Mouse (Mus musculus): ENCODE data around the gene Ergic1. TPM values are rescaled to one million over a fixed set of nuclear protein-coding genes. Genes with fewer than 3 reads are reported as not detected.
A peak's percentile ranks its signal among the peaks of the same experiment; 100 is the strongest.

Ergic1 gene
- polyA plus RNA-seq, 1 experiment: 143 TPM

GRCm38 (mm10) chr17:26623991-26624390, 62.7 kb downstream of the Ergic1 start:
- H3K4me1 ChIP-seq (ENCODE audit: control insufficient read depth, insufficient read depth, low read length): peaks cover 9% of the 10 kb centered on the region
- H3K4me3 ChIP-seq (ENCODE audit: insufficient read depth, low read length): no peak overlapping the region
- TF ChIP-seq POLR2A (IDR thresholded peaks at IDR 0.05; ENCODE audit: extremely low read depth, insufficient read depth, low read length): no peak
- TF ChIP-seq CTCF (IDR thresholded peaks at IDR 0.05; ENCODE audit: extremely low read depth, insufficient read depth, low read length): no peak
- no peak overlapping the region for H3K27ac ChIP-seq (ENCODE audit: insufficient read depth, low read length)

- H3K27ac ChIP-seq (ENCODE audit: insufficient read depth, low read length): no peak overlapping the region
- peaks cover 9% of the 10 kb centered on the region for H3K4me1 ChIP-seq (ENCODE audit: control insufficient read depth, insufficient read depth, low read length)
- no peak overlapping the region for H3K4me3 ChIP-seq (ENCODE audit: insufficient read depth, low read length)
- no peak for TF ChIP-seq POLR2A (IDR thresholded peaks at IDR 0.05; ENCODE audit: extremely low read depth, insufficient read depth, low read length)
- TF ChIP-seq CTCF (IDR thresholded peaks at IDR 0.05; ENCODE audit: extremely low read depth, insufficient read depth, low read length): no peak
Measured at GRCm38 (mm10) chr17:26624999-26625398, 63.7 kb downstream of the Ergic1 start.

- Histone ChIP-seq H3K4me3 (ENCODE audit: insufficient read depth, low read length) (no peak overlapping the region), H3K27ac (ENCODE audit: insufficient read depth, low read length) (no peak overlapping the region)
Measured at GRCm38 (mm10) chr17:26625521-26626010, 64.3 kb downstream of the Ergic1 start.

DNA sequence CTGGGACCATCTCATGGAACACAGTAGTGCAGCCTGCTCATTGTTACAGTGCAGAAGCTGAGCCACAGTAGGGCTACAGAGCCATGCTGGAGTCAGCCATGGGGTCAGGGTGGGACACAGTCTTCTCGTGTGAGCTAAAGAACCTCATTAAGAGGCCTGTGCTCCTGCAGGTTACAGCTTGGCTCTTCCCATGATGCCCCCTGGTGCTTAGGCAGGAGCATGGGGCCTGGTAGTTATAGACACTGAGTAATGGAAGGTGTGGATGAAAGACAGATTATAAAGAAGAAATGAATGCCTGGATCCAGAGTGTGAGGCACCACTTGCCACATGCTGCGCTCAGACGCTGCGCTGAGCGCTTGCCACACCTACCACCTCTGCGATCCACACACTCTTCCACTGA, 67.2 kb downstream of the Ergic1 start:
- Histone ChIP-seq H3K4me3 (ENCODE audit: insufficient read depth, low read length) (no peak overlapping the region), H3K4me1 (ENCODE audit: control insufficient read depth, insufficient read depth, low read length) (peaks cover 9% of the 10 kb centered on the region), H3K27ac (ENCODE audit: insufficient read depth, low read length) (no peak overlapping the region)
- TF ChIP-seq CTCF (IDR thresholded peaks at IDR 0.05; ENCODE audit: extremely low read depth, insufficient read depth, low read length): 0 out of 2 replicates have a peak, but pooled peaks have one; percentile 22
- no peak for TF ChIP-seq POLR2A (IDR thresholded peaks at IDR 0.05; ENCODE audit: extremely low read depth, insufficient read depth, low read length)

More at GRCm38 (mm10) chr17:26625521-26626010, 64.3 kb downstream of the Ergic1 start:
- TF ChIP-seq POLR2A (IDR thresholded peaks at IDR 0.05; ENCODE audit: extremely low read depth, insufficient read depth, low read length) (no peak), CTCF (IDR thresholded peaks at IDR 0.05; ENCODE audit: extremely low read depth, insufficient read depth, low read length) (no peak)
- H3K4me1 ChIP-seq (ENCODE audit: control insufficient read depth, insufficient read depth, low read length): peaks cover 7% of the 10 kb centered on the region

DNA sequence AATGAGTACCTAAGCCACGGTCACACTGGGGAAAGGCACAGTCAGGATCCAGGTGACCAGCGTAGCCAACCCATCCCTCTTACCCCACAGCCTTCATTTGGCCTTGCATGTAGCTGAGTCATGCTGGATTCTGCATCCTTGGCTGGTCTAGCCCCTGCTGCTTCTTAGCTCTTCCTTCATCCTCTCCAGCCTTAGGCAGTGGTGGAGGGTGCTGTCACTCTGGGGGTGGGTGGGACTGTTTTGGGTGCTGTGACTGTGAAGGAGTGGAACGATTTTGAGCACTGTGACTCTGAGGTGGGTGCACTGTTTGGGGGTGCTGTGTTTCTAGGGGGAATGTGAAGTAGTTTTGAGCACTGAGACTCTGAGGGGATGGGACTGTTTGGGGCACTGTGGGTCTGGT, 67.6 kb downstream of the Ergic1 start:
- no peak overlapping the region for H3K4me3 ChIP-seq (ENCODE audit: insufficient read depth, low read length)
- TF ChIP-seq CTCF (IDR thresholded peaks at IDR 0.05; ENCODE audit: extremely low read depth, insufficient read depth, low read length) (no peak), POLR2A (IDR thresholded peaks at IDR 0.05; ENCODE audit: extremely low read depth, insufficient read depth, low read length) (no peak)
- H3K4me1 ChIP-seq (ENCODE audit: control insufficient read depth, insufficient read depth, low read length): peaks cover 9% of the 10 kb centered on the region
- H3K27ac ChIP-seq (ENCODE audit: insufficient read depth, low read length): no peak overlapping the region

DNA sequence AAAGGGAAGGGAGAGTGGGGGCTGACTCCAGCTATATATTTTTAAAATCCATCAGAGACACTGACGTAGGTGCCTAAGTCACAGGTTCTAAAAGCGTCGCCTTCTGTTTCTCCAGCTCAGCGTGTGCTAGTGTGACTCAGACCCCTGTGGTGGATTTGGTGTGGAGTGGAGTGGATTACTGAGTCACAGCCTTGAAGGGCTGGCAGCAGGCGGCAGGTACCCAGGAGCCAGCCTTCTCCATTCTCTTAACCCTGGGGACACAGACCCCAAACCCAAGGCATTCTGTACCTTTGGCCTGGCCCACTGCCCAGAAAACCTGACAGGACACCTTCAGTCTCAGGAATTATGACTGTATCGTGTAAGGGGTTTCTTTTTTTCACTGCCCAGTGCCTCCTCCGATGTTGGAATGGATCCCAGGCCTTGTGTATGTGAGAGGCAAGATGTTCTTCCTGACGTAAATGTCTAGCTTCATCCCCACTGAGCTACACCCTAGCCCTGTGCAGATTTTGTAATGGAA, 70.6 kb downstream of the Ergic1 start:
- Histone ChIP-seq H3K4me3 (ENCODE audit: insufficient read depth, low read length) (no peak overlapping the region), H3K4me1 (ENCODE audit: control insufficient read depth, insufficient read depth, low read length) (peaks cover 11% of the 10 kb centered on the region), H3K27ac (ENCODE audit: insufficient read depth, low read length) (peak overlapping the region; percentile 59; the same call in 1 of the 2 replicates)
- TF ChIP-seq CTCF (IDR thresholded peaks at IDR 0.05; ENCODE audit: extremely low read depth, insufficient read depth, low read length) (no peak), POLR2A (IDR thresholded peaks at IDR 0.05; ENCODE audit: extremely low read depth, insufficient read depth, low read length) (0 out of 2 replicates have a peak, but pooled peaks have one; percentile 2)

DNA sequence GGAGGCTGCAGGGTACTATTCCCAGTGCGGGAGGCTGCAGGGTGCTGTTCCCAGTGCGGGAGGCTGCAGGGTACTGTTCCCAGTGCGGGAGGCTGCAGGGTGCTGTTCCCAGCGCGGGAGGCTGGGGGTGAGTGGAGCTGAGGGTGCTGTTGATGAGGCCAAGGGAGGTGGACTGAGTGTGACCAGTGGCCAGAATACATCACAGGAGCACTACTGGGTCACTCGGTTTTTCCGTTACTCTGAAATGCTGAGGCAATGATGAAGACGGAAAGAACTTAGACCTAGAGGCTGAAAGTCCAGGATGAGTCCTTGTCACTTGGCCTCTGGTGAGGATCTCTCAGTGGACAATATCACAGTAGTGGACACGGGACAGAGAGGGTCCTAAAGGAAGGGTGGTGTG, 71.9 kb downstream of the Ergic1 start:
- H3K4me1 ChIP-seq (ENCODE audit: control insufficient read depth, insufficient read depth, low read length): peaks cover 11% of the 10 kb centered on the region
- H3K27ac ChIP-seq (ENCODE audit: insufficient read depth, low read length): 0 out of 2 replicates have a peak overlapping the region, but pooled peaks have one; percentile 13
- TF ChIP-seq CTCF (IDR thresholded peaks at IDR 0.05; ENCODE audit: extremely low read depth, insufficient read depth, low read length) (no peak), POLR2A (IDR thresholded peaks at IDR 0.05; ENCODE audit: extremely low read depth, insufficient read depth, low read length) (no peak)
- H3K4me3 ChIP-seq (ENCODE audit: insufficient read depth, low read length): no peak overlapping the region

DNA sequence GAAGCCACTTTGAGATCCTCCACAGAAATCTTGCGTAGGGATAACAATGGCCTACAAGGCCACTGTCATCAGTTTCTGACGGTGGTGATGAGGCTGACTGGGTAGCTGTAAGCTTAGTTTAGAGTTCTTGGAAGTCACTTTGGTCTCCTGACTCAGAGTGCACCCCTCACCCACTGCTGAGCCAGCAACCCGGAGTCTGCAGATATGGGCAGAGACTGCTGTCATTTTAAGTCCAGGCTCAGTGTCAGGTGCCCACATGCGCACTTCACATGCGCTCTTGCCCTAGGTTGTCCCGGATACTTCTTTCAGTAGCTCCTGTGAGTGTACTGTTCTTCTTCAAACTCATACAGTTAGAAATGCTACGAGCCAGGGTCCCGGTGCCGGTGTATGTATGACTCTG, 72.6 kb downstream of the Ergic1 start:
- TF ChIP-seq CTCF (IDR thresholded peaks at IDR 0.05; ENCODE audit: extremely low read depth, insufficient read depth, low read length) (no peak), POLR2A (IDR thresholded peaks at IDR 0.05; ENCODE audit: extremely low read depth, insufficient read depth, low read length) (no peak)
- no peak overlapping the region for H3K4me3 ChIP-seq (ENCODE audit: insufficient read depth, low read length)
- peaks cover 13% of the 10 kb centered on the region for H3K4me1 ChIP-seq (ENCODE audit: control insufficient read depth, insufficient read depth, low read length)
- H3K27ac ChIP-seq (ENCODE audit: insufficient read depth, low read length): no peak overlapping the region

GRCm38 (mm10) chr17:26634539-26634938, 73.2 kb downstream of the Ergic1 start:
- Histone ChIP-seq H3K4me1 (ENCODE audit: control insufficient read depth, insufficient read depth, low read length) (peaks cover 13% of the 10 kb centered on the region), H3K4me3 (ENCODE audit: insufficient read depth, low read length) (no peak overlapping the region), H3K27ac (ENCODE audit: insufficient read depth, low read length) (no peak overlapping the region)
- TF ChIP-seq POLR2A (IDR thresholded peaks at IDR 0.05; ENCODE audit: extremely low read depth, insufficient read depth, low read length) (no peak), CTCF (IDR thresholded peaks at IDR 0.05; ENCODE audit: extremely low read depth, insufficient read depth, low read length) (no peak)

DNA sequence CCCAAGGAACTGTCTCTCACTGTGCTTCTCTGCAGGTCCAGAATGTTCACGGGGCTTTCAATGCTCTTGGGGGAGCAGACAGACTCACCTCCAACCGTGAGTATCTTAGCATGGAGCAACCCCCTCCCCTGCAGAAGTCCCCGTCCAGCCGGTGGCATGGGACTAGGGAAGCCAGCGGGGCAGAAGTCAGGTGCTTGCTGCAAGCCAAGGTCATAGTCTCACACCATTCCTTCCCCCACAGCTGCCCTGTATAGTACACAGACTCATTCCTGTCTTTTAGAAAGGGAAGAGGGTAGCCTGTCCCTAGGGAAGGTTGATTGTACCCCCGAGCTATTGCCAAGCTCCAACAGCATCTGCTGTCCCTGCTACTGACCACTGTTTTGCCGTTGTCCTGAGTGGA, 74.7 kb downstream of the Ergic1 start:
- no peak overlapping the region for H3K4me3 ChIP-seq (ENCODE audit: insufficient read depth, low read length)
- no peak overlapping the region for H3K27ac ChIP-seq (ENCODE audit: insufficient read depth, low read length)
- peaks cover 13% of the 10 kb centered on the region for H3K4me1 ChIP-seq (ENCODE audit: control insufficient read depth, insufficient read depth, low read length)

More for the DNA sequence above, 74.7 kb downstream of the Ergic1 start:
- no peak for TF ChIP-seq POLR2A (IDR thresholded peaks at IDR 0.05; ENCODE audit: extremely low read depth, insufficient read depth, low read length)
- no peak for TF ChIP-seq CTCF (IDR thresholded peaks at IDR 0.05; ENCODE audit: extremely low read depth, insufficient read depth, low read length)

All from cortical plate, adult 2 months (tissue).